Mouse (Mus musculus) midbrain, embryonic 12.5 days (tissue): ENCODE results near the gene Phc2. TPM values are rescaled to one million over a fixed set of nuclear protein-coding genes. Genes with fewer than 3 reads are reported as not detected.
"Not testable (repeated sequence)": the region's sequence is repeated elsewhere in the genome, so short reads cannot be mapped to it uniquely, and the experiment has no call there.

Experiments
- ATAC-seq: fragments of 200-750 bp; cut with Nextera tagmentation; 2 replicates; pipeline ENCODE4 v1.8.0; 2017; ENCODE audit warnings: low read depth, moderate TSS enrichment, moderate library complexity; ENCODE audit not compliant: low FRiP score
- H3K27ac ChIP-seq: fragments of 300-500 bp; sonication (generic); replicated peaks from 2 replicates; pipeline ENCODE4 v1.5.1; 2016; ENCODE audit warnings: mild to moderate bottlenecking
- H3K27me3 ChIP-seq: fragments of 300-500 bp; sonication (generic); 2 replicates; pipeline ENCODE4 v1.6.1; 2016; ENCODE audit warnings: mild to moderate bottlenecking
- H3K36me3 ChIP-seq: fragments of 300-500 bp; sonication (generic); 2 replicates; pipeline ENCODE4 v1.6.1; 2016
- H3K4me1 ChIP-seq: fragments of 300-500 bp; sonication (generic); 2 replicates; pipeline ENCODE4 v1.6.1; 2016
- H3K4me2 ChIP-seq: fragments of 300-500 bp; sonication (generic); replicated peaks from 2 replicates; pipeline ENCODE4 v1.6.1; 2016; ENCODE audit warnings: mild to moderate bottlenecking, moderate library complexity
- H3K4me3 ChIP-seq: fragments of 300-500 bp; sonication (generic); 2 replicates; pipeline ENCODE4 v1.5.1; 2016; ENCODE audit warnings: mild to moderate bottlenecking
- H3K9ac ChIP-seq: fragments of 300-500 bp; sonication (generic); replicated peaks from 2 replicates; pipeline ENCODE4 v1.6.1; 2016; ENCODE audit warnings: mild to moderate bottlenecking, moderate library complexity
- H3K9me3 ChIP-seq: fragments of 300-500 bp; sonication (generic); 2 replicates; pipeline ENCODE4 v1.6.1; 2016; ENCODE audit warnings: mild to moderate bottlenecking
- WGBS: fragments of 180-500 bp; shearing (Covaris S2); methylation state at CpG from one replicate; pipeline ENCODE4 v1.1.7; 2016; 5-methylcytosine and 5-hydroxymethylcytosine counted together
- polyA plus RNA-seq: library from polyadenylated mRNA; unstranded; fragments of >200 nt; fragmentation: Nextera tagmentation; extraction: Ambion mirVana; gene quantifications from 2 replicates; pipeline ENCODE4 v1.2.1, GENCODE M21; 2016

Phc2 gene
- 133 and 153 TPM in 2 replicates for polyA plus RNA-seq

DNA sequence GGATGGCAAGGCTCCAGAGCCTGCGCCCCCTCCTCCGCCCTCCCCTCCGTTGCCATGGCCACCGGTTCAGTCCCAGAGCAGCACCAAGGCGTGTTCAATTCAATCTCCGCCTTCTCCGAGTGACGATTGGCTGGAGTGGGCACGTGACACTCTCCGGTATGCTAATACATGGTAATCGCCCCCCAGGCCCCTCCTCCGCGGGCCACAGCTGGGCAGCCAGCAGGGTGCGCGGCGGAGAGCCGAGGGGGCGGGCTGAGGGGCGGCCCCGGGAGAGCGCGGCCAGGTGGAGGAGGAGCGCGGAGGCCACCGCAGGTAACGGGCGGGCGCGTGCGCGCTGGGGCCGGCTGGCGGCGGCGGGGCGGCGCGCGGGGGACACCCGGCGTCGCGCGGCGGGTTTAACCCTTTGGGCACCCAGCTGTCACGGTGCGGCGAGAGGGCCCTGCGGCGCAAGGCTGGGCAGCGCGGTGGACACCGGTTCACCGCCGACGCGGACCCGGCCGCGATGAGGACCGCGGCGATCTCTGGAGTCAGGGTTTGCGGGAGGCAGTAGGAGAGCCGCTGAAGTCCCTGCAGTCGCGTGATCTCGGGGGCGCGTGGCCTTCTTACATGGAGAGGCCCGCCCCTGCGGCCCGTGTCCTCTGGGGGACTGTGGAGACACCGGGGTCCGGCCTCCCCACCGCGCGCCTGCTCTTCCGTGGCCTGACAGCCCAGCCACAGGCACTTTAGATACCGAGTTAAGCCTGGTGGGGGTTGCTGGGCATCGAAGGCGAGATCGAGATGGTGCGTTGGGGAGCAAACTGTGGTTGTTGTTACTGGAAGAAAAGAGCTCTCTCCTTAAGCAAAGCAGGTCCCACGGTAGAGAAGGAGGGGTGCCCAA, at the start of gene Phc2:
TSS of gene Phc2 (plus strand) at position 198 of the 877 bp plus-strand sequence.
- peaks cover 25% of the 10 kb centered on the region for H3K27me3 ChIP-seq
- H3K27ac ChIP-seq = peak within 1 kb of the TSS; percentile 21; the same call in 1 of the 2 replicates
- peak within 1 kb of the TSS; percentile 57 for H3K9ac ChIP-seq
- peak within 1 kb of the TSS; percentile 69 for H3K4me3 ChIP-seq
- no peaks in the 10 kb centered on the region for H3K36me3 ChIP-seq
- peak; percentile 97 for ATAC-seq
- H3K9me3 ChIP-seq = no peaks in the 10 kb centered on the region
- peak within 1 kb of the TSS; percentile 58 for H3K4me2 ChIP-seq
- peaks cover 17% of the 10 kb centered on the region for H3K4me1 ChIP-seq
- 0% methylated on average over 71 of the region's 85 CpGs for WGBS

DNA sequence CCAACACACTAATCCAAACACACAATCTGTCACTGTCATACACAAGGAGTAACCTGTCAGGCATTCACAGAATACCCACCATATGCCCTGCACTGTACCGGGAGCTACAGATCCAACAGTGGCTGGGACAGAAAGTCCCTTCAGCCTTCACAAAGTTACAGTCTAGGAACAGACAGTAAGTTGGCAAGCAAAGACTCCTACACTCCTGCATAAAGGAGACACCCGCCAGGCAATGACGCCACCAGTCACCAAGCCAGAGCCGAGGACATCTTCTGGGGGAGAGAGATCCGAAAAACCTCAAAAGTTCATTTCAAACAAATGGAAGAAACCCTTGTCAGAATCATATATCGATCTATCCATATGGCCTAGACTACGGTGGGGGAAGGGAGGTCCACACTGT, 47.9 kb upstream of the Phc2 start:
- WGBS = 94% methylated on average over 7 of the region's 7 CpGs
- Histone ChIP-seq H3K27me3 (no peaks in the 10 kb centered on the region), H3K4me2 (no peak overlapping the region), H3K4me1 (peaks cover 14% of the 10 kb centered on the region), H3K9ac (no peak overlapping the region), H3K9me3 (no peaks in the 10 kb centered on the region), H3K4me3 (no peak overlapping the region), H3K27ac (no peak overlapping the region), H3K36me3 (peaks cover 31% of the 10 kb centered on the region)
- ATAC-seq = no peak

DNA sequence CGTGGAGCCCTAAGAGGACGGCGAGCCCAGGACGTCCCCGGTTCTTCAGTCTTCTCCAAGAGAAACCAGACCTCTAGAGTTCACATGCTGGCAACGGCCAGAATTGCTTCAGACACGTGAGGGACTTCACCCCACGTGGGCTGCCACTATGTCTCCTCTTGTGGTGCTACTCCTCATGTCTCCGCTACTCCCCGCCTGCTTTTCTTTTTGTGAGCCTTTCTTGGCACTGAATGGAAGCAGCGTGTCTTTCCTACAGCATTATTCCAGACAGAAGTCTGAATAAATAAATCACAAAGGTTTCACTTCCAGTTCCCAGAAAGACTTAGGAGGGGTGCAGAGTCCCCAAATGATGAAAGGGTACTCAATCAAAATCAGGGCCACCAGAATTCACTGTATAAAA, 46.8 kb upstream of the Phc2 start:
- 87% methylated on average over 11 of the region's 11 CpGs for WGBS
- Histone ChIP-seq H3K27ac (no peak overlapping the region), H3K9ac (no peak overlapping the region), H3K27me3 (no peaks in the 10 kb centered on the region), H3K4me2 (no peak overlapping the region), H3K4me3 (no peak overlapping the region), H3K9me3 (no peaks in the 10 kb centered on the region), H3K36me3 (peaks cover 20% of the 10 kb centered on the region), H3K4me1 (peaks cover 14% of the 10 kb centered on the region)
- no peak for ATAC-seq

GRCm38 (mm10) chr4:128609276-128609924, 45.1 kb upstream of the Phc2 start:
- peaks cover 14% of the 10 kb centered on the region for H3K4me1 ChIP-seq
- no peaks in the 10 kb centered on the region for H3K27me3 ChIP-seq
- H3K4me2 ChIP-seq = peak overlapping the region; percentile 75
- ATAC-seq = peak; percentile 82
- 12% methylated on average over 22 of the region's 27 CpGs for WGBS
- peak overlapping the region; percentile 73 for H3K4me3 ChIP-seq
- H3K27ac ChIP-seq = peak overlapping the region; percentile 55
- H3K9ac ChIP-seq = peak overlapping the region; percentile 83
- H3K36me3 ChIP-seq = peaks cover 3% of the 10 kb centered on the region
- no peaks in the 10 kb centered on the region for H3K9me3 ChIP-seq

DNA sequence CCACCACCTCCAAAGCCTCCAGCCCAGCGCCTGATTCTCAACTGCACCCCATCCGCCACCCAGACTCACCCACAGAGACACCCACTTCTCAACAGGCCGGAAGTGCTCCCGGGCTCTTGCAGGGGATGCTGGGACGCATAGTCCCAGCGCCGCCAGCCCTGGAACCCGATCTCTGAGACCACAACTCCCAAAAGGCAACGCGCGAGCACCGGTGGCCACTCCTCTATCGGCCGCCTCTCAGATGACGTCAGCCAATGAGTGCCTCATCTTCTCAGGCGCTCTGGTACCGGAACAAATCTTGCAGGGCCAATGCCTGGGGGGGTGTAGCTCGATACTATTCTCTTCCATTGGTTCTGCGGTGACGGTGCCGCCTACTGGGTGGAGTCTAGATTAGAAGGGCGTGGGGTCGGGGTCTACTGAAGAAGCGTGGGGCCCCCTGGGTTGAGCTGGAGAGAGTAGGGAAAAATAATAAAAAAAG, 44.5 kb upstream of the Phc2 start, which contains the start of gene Zscan20:
TSS of gene Zscan20 (minus strand) at position 174 of the 478 bp plus-strand sequence.
- H3K27me3 ChIP-seq = no peaks in the 10 kb centered on the region
- H3K36me3 ChIP-seq = no peaks in the 10 kb centered on the region
- peak; percentile 96 for ATAC-seq
- whole genome bisulfite sequencing = under 1% methylated on average over 24 of the region's 24 CpGs
- peak within 1 kb of the TSS; percentile 83 for H3K9ac ChIP-seq
- no peaks in the 10 kb centered on the region for H3K9me3 ChIP-seq
- H3K4me2 ChIP-seq = peak within 1 kb of the TSS; percentile 75
- peaks cover 14% of the 10 kb centered on the region for H3K4me1 ChIP-seq
- H3K27ac ChIP-seq = peak within 1 kb of the TSS; percentile 55
- peak within 1 kb of the TSS; percentile 73 for H3K4me3 ChIP-seq

DNA sequence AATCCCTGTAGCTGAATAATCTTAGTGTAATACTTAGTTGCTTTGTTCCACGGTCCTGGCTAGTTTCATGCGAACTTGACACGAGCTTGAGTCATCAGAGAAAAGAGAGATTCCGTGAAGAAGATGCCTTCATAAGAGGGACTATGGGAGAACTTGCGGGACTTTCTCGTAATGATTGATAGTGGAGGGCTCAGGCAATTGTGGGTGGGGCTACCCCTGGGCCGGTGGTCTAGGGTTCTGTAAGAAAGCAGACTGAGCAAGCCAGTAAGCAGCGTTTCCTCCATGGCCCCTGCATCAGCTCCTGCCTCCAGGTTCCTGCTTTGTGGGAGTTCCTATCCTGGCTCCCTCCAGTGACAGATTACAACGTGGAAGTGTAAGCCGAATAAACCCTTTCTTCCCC, 43.8 kb upstream of the Phc2 start:
- ATAC-seq = no peak
- peak overlapping the region; percentile 75 for H3K4me2 ChIP-seq
- H3K4me3 ChIP-seq = peak overlapping the region; percentile 73
- H3K9ac ChIP-seq = no peak overlapping the region
- no peaks in the 10 kb centered on the region for H3K9me3 ChIP-seq
- no peak overlapping the region for H3K27ac ChIP-seq
- H3K27me3 ChIP-seq = no peaks in the 10 kb centered on the region
- no peaks in the 10 kb centered on the region for H3K36me3 ChIP-seq
- WGBS = 27% methylated on average over 10 of the region's 10 CpGs
- peaks cover 14% of the 10 kb centered on the region for H3K4me1 ChIP-seq

- H3K27me3 ChIP-seq, H3K9ac ChIP-seq, H3K36me3 ChIP-seq, H3K9me3 ChIP-seq, H3K4me2 ChIP-seq, H3K4me3 ChIP-seq, ATAC-seq, H3K27ac ChIP-seq: not testable (repeated sequence)
- 86% methylated on average over 3 of the region's 3 CpGs for WGBS
- peaks cover 14% of the 10 kb centered on the region for H3K4me1 ChIP-seq
Observed at GRCm38 (mm10) chr4:128611726-128612125, 42.8 kb upstream of the Phc2 start.

DNA sequence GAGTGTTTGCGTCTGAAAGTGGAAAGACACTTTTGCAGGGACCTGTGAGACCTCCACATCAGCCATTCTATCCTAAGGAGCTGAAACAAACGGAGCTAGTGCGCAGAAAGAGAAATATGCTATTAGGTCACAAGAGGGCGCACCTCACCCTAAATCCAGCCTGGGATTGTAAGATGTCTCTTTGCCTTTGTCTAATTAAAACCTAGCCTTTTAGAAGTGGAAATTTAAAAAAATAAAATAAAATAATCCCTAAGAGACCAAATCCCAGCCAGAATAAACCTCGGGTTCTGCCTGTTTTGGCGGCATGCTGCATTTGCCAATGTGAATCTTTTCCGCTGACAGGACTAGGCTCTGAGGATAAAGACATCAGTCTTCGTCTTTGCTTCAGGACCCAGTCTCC, 41.2 kb upstream of the Phc2 start:
- no peak overlapping the region for H3K4me2 ChIP-seq
- H3K4me3 ChIP-seq = no peak overlapping the region
- H3K27me3 ChIP-seq = peaks cover 16% of the 10 kb centered on the region
- H3K9me3 ChIP-seq = no peaks in the 10 kb centered on the region
- WGBS = 20% methylated on average over 8 of the region's 8 CpGs
- H3K4me1 ChIP-seq = peaks cover 14% of the 10 kb centered on the region
- no peak overlapping the region for H3K9ac ChIP-seq
- ATAC-seq = no peak
- H3K36me3 ChIP-seq = no peaks in the 10 kb centered on the region
- no peak overlapping the region for H3K27ac ChIP-seq

DNA sequence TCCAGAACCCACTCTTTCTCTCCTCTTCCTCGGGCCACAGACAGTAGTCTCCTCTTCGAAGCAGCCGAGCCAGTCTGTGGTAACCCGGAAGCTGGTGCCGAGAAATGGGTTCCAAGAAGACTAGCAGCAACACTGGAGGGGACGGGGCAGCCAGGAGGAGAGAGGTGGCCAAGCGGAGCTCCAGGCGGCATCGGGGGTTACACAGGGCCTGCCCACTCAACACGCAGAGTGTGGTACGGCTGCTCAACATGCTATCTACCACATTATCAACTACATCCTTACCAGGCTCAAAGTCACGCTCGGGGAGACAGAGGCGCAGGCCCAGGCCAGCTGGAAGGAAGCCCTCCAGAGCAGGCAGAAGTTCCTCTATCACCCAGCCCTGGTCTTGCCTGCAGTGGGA, 38.7 kb upstream of the Phc2 start:
- H3K4me1 ChIP-seq = peaks cover 2% of the 10 kb centered on the region
- H3K27ac ChIP-seq = no peak overlapping the region
- no peak overlapping the region for H3K4me3 ChIP-seq
- no peaks in the 10 kb centered on the region for H3K9me3 ChIP-seq
- 90% methylated on average over 14 of the region's 14 CpGs for WGBS
- no peak overlapping the region for H3K4me2 ChIP-seq
- H3K27me3 ChIP-seq = peaks cover 16% of the 10 kb centered on the region
- no peaks in the 10 kb centered on the region for H3K36me3 ChIP-seq
- no peak for ATAC-seq
- H3K9ac ChIP-seq = no peak overlapping the region

DNA sequence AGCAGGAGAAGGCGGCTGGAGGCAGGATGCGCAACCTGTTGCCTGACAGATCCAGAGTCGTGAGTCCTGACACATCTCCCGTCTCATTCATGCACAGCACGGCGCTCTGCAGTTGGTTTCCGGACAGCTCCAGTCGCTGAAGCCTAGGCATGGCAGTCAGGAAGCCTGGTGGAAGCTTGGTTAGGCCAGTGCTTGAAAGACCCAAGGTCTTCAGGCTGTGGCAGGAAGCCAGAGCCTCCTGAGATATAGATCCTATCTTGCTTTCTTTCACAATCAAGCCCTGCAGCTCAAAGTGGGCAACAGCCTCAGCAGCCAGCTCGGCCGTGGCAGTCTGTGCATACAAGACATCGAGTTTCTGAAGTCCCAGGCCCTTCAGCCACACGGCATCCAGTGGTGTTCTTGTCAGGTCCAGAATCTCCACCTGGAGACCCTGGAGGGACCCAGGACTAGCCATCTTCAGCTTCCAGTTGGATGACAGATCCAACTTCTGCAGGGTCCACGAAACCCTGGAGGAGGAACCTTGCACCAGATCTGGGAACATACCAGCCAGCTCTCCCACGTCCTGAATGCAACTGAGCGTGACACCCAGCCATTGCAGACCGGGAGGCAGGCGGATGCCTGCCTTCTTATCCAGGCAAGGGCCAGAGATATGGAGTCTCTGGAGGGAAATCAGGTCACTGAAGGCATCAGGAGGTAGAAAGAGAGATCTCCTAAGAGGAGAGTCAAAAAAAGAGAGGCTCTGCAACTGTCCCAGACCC, 37.0 kb upstream of the Phc2 start:
- H3K4me1 ChIP-seq = no peaks in the 10 kb centered on the region
- no peak overlapping the region for H3K27ac ChIP-seq
- 76% methylated on average over 17 of the region's 17 CpGs for WGBS
- no peaks in the 10 kb centered on the region for H3K36me3 ChIP-seq
- H3K9ac ChIP-seq = no peak overlapping the region
- ATAC-seq = no peak
- peaks cover 16% of the 10 kb centered on the region for H3K27me3 ChIP-seq
- no peak overlapping the region for H3K4me2 ChIP-seq
- H3K9me3 ChIP-seq = no peaks in the 10 kb centered on the region
- H3K4me3 ChIP-seq = no peak overlapping the region

DNA sequence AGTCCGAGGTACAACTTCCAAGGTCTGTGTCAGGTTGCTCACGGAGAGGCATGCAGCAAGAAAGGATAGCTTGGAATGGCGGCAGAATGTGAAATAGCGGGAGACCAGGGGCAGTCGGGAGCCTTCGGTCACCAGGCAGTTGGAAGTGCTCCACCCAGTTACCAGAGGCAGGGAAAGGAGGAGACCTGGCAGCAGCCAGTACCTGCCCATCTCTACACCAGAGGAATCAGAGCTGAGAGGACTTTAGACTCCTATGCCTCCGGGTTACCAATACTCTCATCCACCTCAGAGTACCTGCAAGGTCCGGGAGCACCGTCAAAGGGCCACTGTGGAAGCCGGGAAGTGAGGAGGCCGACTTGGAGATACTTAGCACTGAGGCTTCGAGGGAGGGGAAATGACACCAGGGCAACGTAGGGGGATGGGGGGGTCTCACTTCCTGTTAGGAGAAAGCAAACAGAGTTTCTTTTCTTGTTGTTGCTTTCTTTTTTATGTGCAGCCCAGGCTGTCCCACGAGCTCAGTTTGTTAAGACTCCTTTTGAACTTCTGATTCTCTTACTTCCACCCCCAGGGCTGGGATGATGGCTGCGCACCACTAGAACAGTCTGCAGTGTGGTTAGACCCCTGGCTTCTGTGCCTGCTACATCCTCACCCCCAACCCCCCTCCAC, 36.1 kb upstream of the Phc2 start, which contains the start of gene Tlr12:
TSS of gene Tlr12 (minus strand) at position 374 of the 666 bp plus-strand sequence.
- Histone ChIP-seq H3K36me3 (no peaks in the 10 kb centered on the region), H3K4me1 (no peaks in the 10 kb centered on the region), H3K9me3 (no peaks in the 10 kb centered on the region), H3K9ac (no peak within 1 kb of the TSS), H3K4me2 (no peak within 1 kb of the TSS), H3K4me3 (no peak within 1 kb of the TSS), H3K27ac (no peak within 1 kb of the TSS), H3K27me3 (peaks cover 16% of the 10 kb centered on the region)
- ATAC-seq = no peak
- 72% methylated on average over 15 of the region's 15 CpGs for WGBS
